Mouse (Mus musculus): ENCODE measurements around the gene Atp8b5.

Atp8b5 gene

GRCm38 (mm10) chr4:43414761-43415160 lies 147.8 kb downstream of the Atp8b5 start:
- DNase-seq (ENCODE audit: low spot score), result no peak

- DNase-seq (ENCODE audit: low spot score), result no peak
These were observed 148.5 kb downstream of the Atp8b5 start for GRCm38 (mm10) chr4:43415221-43416070.

DNA sequence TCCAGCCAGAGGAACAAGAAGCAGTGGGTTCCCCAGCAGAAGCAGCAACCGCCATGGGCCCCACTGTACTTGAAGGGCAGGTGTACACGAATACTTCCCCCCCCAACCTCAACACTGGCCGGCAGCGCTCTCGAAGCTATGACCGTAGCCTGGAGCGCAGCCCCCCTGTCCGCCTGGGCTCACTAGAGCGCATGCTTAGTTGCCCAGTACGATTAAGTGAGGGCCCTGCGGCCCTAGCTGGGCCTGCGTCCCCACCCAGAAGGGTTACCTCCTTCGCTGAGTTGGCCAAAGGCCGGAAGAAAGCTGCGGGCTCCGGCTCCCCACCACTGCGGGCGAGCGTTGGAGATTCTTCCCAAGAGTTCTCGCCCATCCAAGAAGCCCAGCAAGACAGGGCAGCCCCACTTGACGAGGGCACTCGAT lies 149.1 kb downstream of the Atp8b5 start:
- DNase-seq (ENCODE audit: low spot score), result no peak

GRCm38 (mm10) chr4:43417269-43418062 lies 150.5 kb downstream of the Atp8b5 start:
- DNase-seq (ENCODE audit: low spot score), result no peak

GRCm38 (mm10) chr4:43418450-43418849 lies 151.5 kb downstream of the Atp8b5 start:
- no peak for DNase-seq (ENCODE audit: low spot score)

- DNase-seq (ENCODE audit: low spot score), result no peak
These were observed 152.2 kb downstream of the Atp8b5 start for GRCm38 (mm10) chr4:43418973-43419656.

- DNase-seq (ENCODE audit: low spot score), result no peak
These were observed 152.9 kb downstream of the Atp8b5 start for GRCm38 (mm10) chr4:43419801-43420281.

DNA sequence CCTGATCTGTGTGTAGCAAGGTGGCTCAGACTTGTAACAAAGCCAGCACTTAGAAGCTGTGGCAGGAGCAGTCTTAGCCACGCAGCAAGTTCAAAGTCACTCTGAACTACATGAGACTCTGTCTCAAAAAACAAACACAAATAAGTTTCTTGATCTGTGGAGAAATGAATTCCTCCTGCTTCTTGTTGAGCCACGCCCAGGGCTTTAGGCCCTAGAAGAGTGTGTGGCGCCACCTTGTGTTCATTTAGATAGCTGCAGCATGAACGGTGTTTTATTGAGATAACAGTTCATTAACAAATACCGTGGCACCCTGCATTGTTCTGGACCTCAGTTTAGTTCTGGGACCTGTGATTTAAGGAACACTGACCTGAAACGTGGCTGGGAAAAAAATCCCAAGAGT lies 153.3 kb downstream of the Atp8b5 start:
- DNase-seq (ENCODE audit: low spot score), result no peak

GRCm38 (mm10) chr4:43421632-43422240 lies 154.8 kb downstream of the Atp8b5 start:
- no peak for DNase-seq (ENCODE audit: low spot score)

Data from testis, postnatal 14 days (tissue).